Mouse (Mus musculus) limb, embryonic 10.5 days (tissue): ENCODE measurements around the gene Dmrta2. TPM values are rescaled to one million over a fixed set of nuclear protein-coding genes. Genes with fewer than 3 reads are reported as not detected.

Experiments
- DNase-seq: peaks from one replicate; pipeline ENCODE4 v3.0.0-alpha.2; 2017; ENCODE audit warnings: low spot score
- H3K27ac ChIP-seq: fragments of 300-500 bp; sonication (generic); 2 replicates; pipeline ENCODE4 v1.5.1; 2016; ENCODE audit warnings: mild to moderate bottlenecking
- H3K27me3 ChIP-seq: fragments of 300-500 bp; sonication (generic); 2 replicates; pipeline ENCODE4 v1.6.1; 2016; ENCODE audit warnings: low read depth, mild to moderate bottlenecking; ENCODE audit not compliant: poor library complexity, severe bottlenecking
- H3K36me3 ChIP-seq: fragments of 300-500 bp; sonication (generic); 2 replicates; pipeline ENCODE4 v1.6.1; 2016; ENCODE audit warnings: mild to moderate bottlenecking, moderate library complexity
- H3K4me1 ChIP-seq: fragments of 300-500 bp; sonication (generic); 2 replicates; pipeline ENCODE4 v1.6.1; 2016
- H3K4me3 ChIP-seq: fragments of 300-500 bp; sonication (generic); 2 replicates; pipeline ENCODE4 v1.5.1; 2016; ENCODE audit warnings: mild to moderate bottlenecking, moderate library complexity
- H3K9me3 ChIP-seq: fragments of 300-500 bp; sonication (generic); replicated peaks from 2 replicates; pipeline ENCODE4 v1.6.1; 2016; ENCODE audit warnings: mild to moderate bottlenecking
- WGBS: fragments of 180-500 bp; shearing (Covaris S2); methylation state at CpG from one replicate; pipeline ENCODE4 v1.1.7; 2016; 5-methylcytosine and 5-hydroxymethylcytosine counted together
- polyA plus RNA-seq: library from polyadenylated mRNA; unstranded; fragments of >200 nt; fragmentation: Nextera tagmentation; extraction: Ambion mirVana; gene quantifications from 2 replicates; pipeline ENCODE4 v1.2.1, GENCODE M21; 2016

Dmrta2 gene
- polyA plus RNA-seq = 0.20 TPM in 2 replicates

DNA sequence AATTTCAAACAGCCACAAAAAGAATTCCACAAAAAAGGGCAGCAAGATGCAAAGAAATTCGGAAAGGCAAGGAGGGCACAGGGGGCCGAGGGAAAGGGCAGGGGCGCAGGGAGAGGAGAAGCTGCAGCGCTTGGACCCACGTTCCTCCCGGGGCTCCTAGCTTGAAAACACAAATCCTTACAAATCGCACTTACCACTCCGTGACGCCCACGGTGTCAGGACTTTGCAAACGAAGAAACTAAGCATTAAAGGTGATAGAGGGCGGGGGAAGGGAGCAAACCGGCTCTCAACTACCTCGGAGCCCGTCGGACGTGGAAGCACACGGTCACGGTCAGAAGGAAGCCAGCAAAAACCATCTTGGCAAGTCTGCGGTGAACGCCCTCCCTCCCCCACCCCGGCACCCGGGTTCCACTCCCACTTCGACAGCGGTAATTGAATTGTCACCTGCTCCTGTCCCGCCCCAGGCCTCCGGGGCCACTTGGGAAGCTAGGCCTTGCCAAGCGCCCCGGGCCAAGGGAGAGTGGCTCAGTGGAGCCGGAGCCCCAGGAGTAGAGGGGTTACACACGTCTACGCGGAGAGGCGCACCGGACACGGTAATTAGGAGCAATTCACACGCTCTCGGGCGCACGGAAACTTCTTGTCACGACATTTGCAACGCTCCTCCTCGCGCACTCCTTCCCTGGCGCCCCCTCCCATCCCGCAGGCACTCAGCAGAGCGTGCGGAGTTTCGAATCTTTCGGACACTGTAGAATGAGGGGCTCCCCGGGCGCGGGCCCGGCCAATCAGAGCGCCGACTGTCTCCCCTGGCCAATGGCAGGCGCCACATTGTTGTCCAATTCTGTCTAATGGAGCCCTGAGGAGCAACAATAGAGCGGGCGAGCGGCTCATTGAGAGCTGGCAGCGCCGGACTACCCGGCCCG, at the start of gene Dmrta2:
Gene Dmrta2 (plus strand): TSS at position 906 of the 920 bp plus-strand sequence.
- H3K27ac ChIP-seq = peak within 1 kb of the TSS; percentile 83
- peak within 1 kb of the TSS; percentile 64 for H3K4me3 ChIP-seq
- H3K9me3 ChIP-seq = no peaks in the 10 kb centered on the region
- peaks cover 100% of the 10 kb centered on the region for H3K27me3 ChIP-seq
- H3K36me3 ChIP-seq = no peaks in the 10 kb centered on the region
- DNase-seq = peak; percentile 85
- under 1% methylated on average over 64 of the region's 64 CpGs for WGBS
- H3K4me1 ChIP-seq = peaks cover 53% of the 10 kb centered on the region

- Histone ChIP-seq H3K36me3 (peaks cover 3% of the 10 kb centered on the region; the same call in 1 of the 2 replicates), H3K4me3 (no peak overlapping the region), H3K4me1 (no peaks in the 10 kb centered on the region), H3K27ac (no peak overlapping the region), H3K27me3 (no peaks in the 10 kb centered on the region), H3K9me3 (no peaks in the 10 kb centered on the region)
- DNase-seq = no peak
- WGBS = 97% methylated on average over 1 of the region's 1 CpGs
Measured at GRCm38 (mm10) chr4:109929058-109929457, 48.8 kb upstream of the Dmrta2 start.

DNA sequence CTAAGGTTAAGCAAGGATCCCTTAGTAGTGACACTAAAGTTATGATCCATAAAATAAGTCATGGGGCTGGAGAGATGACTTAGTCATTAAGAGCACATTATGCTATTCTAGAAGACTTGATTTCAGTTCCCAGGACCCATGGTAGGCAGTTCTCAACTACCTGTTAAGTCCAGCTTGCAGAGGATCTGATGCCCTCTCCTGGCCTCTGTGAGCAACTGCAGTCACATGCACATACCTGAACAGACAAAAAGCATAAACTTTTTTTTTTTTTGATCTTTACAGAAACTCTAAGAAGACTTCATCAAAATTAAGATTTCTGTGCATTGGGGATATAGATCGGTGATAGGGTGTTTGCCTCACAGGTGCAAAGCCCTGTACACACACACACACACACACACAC, 47.4 kb upstream of the Dmrta2 start:
- Histone ChIP-seq H3K27ac (no peak overlapping the region), H3K4me3 (no peak overlapping the region), H3K9me3 (no peaks in the 10 kb centered on the region), H3K4me1 (no peaks in the 10 kb centered on the region), H3K36me3 (peaks cover 3% of the 10 kb centered on the region; the same call in 1 of the 2 replicates), H3K27me3 (no peaks in the 10 kb centered on the region)
- no peak for DNase-seq
- 93% methylated on average over 1 of the region's 1 CpGs for WGBS

- WGBS = 100% methylated on average over 1 of the region's 1 CpGs
- H3K4me3 ChIP-seq = no peak overlapping the region
- H3K27me3 ChIP-seq = no peaks in the 10 kb centered on the region
- no peak overlapping the region for H3K27ac ChIP-seq
- peaks cover 3% of the 10 kb centered on the region; the same call in 1 of the 2 replicates for H3K36me3 ChIP-seq
- no peaks in the 10 kb centered on the region for H3K4me1 ChIP-seq
- DNase-seq = no peak
- H3K9me3 ChIP-seq = no peaks in the 10 kb centered on the region
Measured at GRCm38 (mm10) chr4:109930935-109931334, 46.9 kb upstream of the Dmrta2 start.

- no peaks in the 10 kb centered on the region for H3K4me1 ChIP-seq
- H3K36me3 ChIP-seq = no peaks in the 10 kb centered on the region
- no peaks in the 10 kb centered on the region for H3K9me3 ChIP-seq
- DNase-seq = no peak
- no peaks in the 10 kb centered on the region for H3K27me3 ChIP-seq
- 95% methylated on average over 3 of the region's 3 CpGs for WGBS
- H3K4me3 ChIP-seq = no peak overlapping the region
- no peak overlapping the region for H3K27ac ChIP-seq
Measured at GRCm38 (mm10) chr4:109936557-109936956, 41.3 kb upstream of the Dmrta2 start.

- Histone ChIP-seq H3K36me3 (no peaks in the 10 kb centered on the region), H3K9me3 (no peaks in the 10 kb centered on the region), H3K27ac (no peak overlapping the region), H3K4me1 (no peaks in the 10 kb centered on the region), H3K4me3 (no peak overlapping the region), H3K27me3 (no peaks in the 10 kb centered on the region)
- DNase-seq = no peak
Measured at GRCm38 (mm10) chr4:109939291-109939690, 38.6 kb upstream of the Dmrta2 start.

DNA sequence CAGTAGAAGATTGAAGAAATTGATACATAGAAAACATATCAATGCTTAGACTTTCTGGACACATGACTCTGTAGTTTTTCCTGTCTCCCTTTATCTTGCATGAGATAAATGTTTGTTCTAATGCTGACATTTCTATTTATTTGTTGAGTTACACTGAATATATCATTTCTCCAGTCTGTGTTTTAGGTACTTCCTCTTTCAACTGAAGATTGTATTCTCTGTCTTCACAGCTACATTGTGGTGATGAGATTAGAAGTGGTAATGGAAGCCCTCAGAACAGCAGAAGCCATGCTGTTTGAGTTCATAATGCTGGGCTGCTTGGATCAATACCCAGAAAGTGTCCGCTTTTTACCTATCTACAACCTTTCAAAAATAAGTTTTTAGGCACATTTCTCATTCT, 32.3 kb upstream of the Dmrta2 start:
- Histone ChIP-seq H3K36me3 (0 out of 2 replicates have a peak, but pooled peaks cover 2% of the 10 kb centered on the region), H3K4me1 (no peaks in the 10 kb centered on the region), H3K27me3 (no peaks in the 10 kb centered on the region), H3K9me3 (no peaks in the 10 kb centered on the region), H3K4me3 (no peak overlapping the region), H3K27ac (no peak overlapping the region)
- 97% methylated on average over 1 of the region's 1 CpGs for WGBS
- DNase-seq = no peak

DNA sequence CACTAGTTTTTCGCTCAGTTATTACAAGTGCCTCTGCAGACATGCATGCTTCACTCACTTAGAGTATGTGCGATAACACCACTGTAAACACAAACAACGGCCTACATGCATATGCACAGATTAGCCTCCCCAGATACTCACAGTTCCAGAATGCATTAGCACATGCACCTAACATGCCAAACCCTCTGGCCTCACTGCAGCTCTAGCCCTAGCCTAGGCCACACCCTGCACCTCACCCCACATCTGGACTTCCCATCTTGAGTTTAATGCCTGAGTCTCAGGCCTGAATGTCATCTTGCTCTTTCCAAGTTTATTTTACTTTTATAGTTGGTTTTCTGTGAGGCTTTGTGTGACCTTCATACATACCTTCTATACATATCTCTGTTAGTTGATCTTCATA, 28.5 kb upstream of the Dmrta2 start:
- Histone ChIP-seq H3K4me3 (no peak overlapping the region), H3K27ac (no peak overlapping the region), H3K27me3 (no peaks in the 10 kb centered on the region), H3K36me3 (0 out of 2 replicates have a peak, but pooled peaks cover 2% of the 10 kb centered on the region), H3K4me1 (no peaks in the 10 kb centered on the region), H3K9me3 (no peaks in the 10 kb centered on the region)
- DNase-seq = no peak
- 95% methylated on average over 3 of the region's 3 CpGs for WGBS

DNA sequence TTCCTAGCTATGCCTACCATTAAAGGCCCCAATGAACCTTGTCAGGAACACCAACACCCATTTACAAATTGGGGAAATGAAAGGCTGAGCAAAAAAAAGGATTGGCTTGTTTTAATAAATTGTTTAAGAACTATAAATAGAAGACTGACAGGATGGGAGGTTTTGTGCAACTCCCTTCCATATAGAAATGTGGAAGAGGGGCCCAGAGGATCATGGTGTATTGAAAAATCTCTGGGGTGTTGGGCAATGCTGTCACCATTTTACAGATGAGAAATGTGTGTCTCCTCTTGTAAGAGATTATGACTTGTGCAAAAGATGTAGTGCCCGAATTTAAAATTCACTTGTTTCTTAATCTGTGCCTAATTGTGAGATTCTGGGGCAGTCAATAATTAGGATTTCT, 24.3 kb upstream of the Dmrta2 start:
- Histone ChIP-seq H3K27ac (no peak overlapping the region), H3K4me1 (no peaks in the 10 kb centered on the region), H3K27me3 (no peaks in the 10 kb centered on the region), H3K9me3 (no peaks in the 10 kb centered on the region), H3K4me3 (no peak overlapping the region), H3K36me3 (no peaks in the 10 kb centered on the region)
- no peak for DNase-seq
- 96% methylated on average over 1 of the region's 1 CpGs for WGBS

GRCm38 (mm10) chr4:109960201-109960935, 17.5 kb upstream of the Dmrta2 start:
- Histone ChIP-seq H3K27me3 (no peaks in the 10 kb centered on the region), H3K4me1 (no peaks in the 10 kb centered on the region), H3K27ac (no peak overlapping the region), H3K9me3 (no peaks in the 10 kb centered on the region), H3K4me3 (no peak overlapping the region), H3K36me3 (0 out of 2 replicates have a peak, but pooled peaks cover 5% of the 10 kb centered on the region)
- DNase-seq = no peak
- WGBS = 60% methylated on average over 5 of the region's 5 CpGs

DNA sequence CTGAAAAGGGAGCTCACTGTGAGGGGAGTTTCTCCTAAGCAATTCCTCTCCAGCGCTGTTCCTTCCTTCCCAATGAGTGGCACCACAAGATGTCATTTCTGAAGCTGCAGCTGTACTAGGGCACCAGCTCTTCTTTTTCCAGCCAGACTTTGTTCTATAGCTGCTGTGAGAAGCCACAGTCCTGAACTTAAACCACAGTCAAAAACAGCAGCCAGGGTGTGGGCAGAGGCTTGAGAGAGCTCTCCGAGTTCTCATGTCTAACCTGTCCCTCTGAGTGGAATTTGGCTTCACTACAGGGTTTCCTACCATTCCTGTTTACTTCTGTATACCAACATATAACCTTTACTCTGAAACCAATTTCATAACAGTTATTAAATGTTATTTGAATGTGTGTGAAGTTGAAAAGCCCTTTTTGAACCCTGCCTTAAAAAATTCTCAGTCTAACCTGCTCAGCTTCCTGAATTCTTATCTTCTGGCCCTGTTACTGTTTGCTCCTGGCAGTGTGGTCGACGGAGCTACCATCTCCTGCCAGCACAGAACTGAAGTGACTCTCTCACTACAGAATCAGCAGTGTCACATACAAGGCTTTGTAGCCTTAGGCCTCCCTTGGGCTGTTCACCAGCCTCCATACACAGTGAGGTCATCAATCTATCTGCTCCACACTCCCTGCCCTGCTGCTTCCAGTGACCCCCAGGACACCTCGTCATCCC, 14.1 kb upstream of the Dmrta2 start:
- 0 out of 2 replicates have a peak, but pooled peaks cover 5% of the 10 kb centered on the region for H3K36me3 ChIP-seq
- H3K9me3 ChIP-seq = no peaks in the 10 kb centered on the region
- DNase-seq = no peak
- H3K27me3 ChIP-seq = no peaks in the 10 kb centered on the region
- H3K4me1 ChIP-seq = no peaks in the 10 kb centered on the region
- no peak overlapping the region for H3K4me3 ChIP-seq
- no peak overlapping the region for H3K27ac ChIP-seq
- 87% methylated on average over 5 of the region's 5 CpGs for WGBS

- Histone ChIP-seq H3K4me3 (no peak overlapping the region), H3K27me3 (peaks cover 51% of the 10 kb centered on the region), H3K36me3 (no peaks in the 10 kb centered on the region), H3K27ac (no peak overlapping the region), H3K9me3 (no peaks in the 10 kb centered on the region), H3K4me1 (peaks cover 5% of the 10 kb centered on the region)
- 87% methylated on average over 5 of the region's 5 CpGs for WGBS
- no peak for DNase-seq
Measured at GRCm38 (mm10) chr4:109969561-109969960, 8.3 kb upstream of the Dmrta2 start.
